Mouse (Mus musculus) gastrocnemius, adult 18-20 months (tissue): ENCODE data around the gene Vps37d. TPM values are rescaled to one million over a fixed set of nuclear protein-coding genes. Genes with fewer than 3 reads are reported as not detected.
A peak's percentile ranks its signal among the peaks of the same experiment; 100 is the strongest.

Experiments used
- DNase-seq: peaks from one replicate; pipeline ENCODE4 v3.0.0; 2021; ENCODE audit warnings: low spot score
- total RNA-seq, 2 experiments: library from RNA; stranded (reverse); gene quantifications; 2 replicates each; pipeline ENCODE4 v1.2.3; 2021

Vps37d gene
- total RNA-seq, 2 experiments from 2014 or later, result 0.25 to 0.52 TPM

GRCm38 (mm10) chr5:135029007-135029854, 48.8 kb downstream of the Vps37d start:
- DNase-seq, result no peak

- DNase-seq, result no peak
These were observed 52.2 kb downstream of the Vps37d start for GRCm38 (mm10) chr5:135025899-135026298.

- no peak for DNase-seq
These were observed 53.3 kb downstream of the Vps37d start for GRCm38 (mm10) chr5:135024665-135025224.

- DNase-seq, result peak; percentile 85
These were observed 54.5 kb downstream of the Vps37d start, which contains the start of gene Stx1a for GRCm38 (mm10) chr5:135023344-135024173. Stx1a (plus strand) TSS chr5:135023482.

Other genes with a start within 250 kb of the Vps37d start
- gene Tmem270, start 171.5 kb downstream of the Vps37d start, total RNA-seq, result not detected
- gene Cldn13, start 162.7 kb downstream of the Vps37d start, total RNA-seq, result not detected
- 1 to 10 TPM; 4.2 to 5.6 TPM for gene Mettl27, start 145.9 kb downstream of the Vps37d start, total RNA-seq
- gene Cldn4, start 131.3 kb downstream of the Vps37d start, total RNA-seq, result not detected
- under 1 TPM; 0.18 to 0.36 TPM for gene Cldn3, start 92.1 kb downstream of the Vps37d start, total RNA-seq
- 10 to 100 TPM; 45.1 to 49.8 TPM for gene Abhd11, start 69.1 kb downstream of the Vps37d start, total RNA-seq
- under 1 TPM; 0.18 to 0.40 TPM for gene Stx1a, start 54.8 kb downstream of the Vps37d start, total RNA-seq
- 10 to 100 TPM; 26.7 to 28.1 TPM for gene Dnajc30, start 14.1 kb downstream of the Vps37d start, total RNA-seq
- gene Bud23, start 13.3 kb downstream of the Vps37d start, total RNA-seq, result 10 to 100 TPM; 28.2 to 35.7 TPM
- 10 to 100 TPM; 54.5 to 64.1 TPM for gene Mlxipl, start 11.6 kb upstream of the Vps37d start, total RNA-seq
- gene Tbl2, start 71.4 kb upstream of the Vps37d start, total RNA-seq, result 1 to 10 TPM; 7.0 to 7.6 TPM
- 10 to 100 TPM; 26.3 to 31.3 TPM for gene Bcl7b, start 90.0 kb upstream of the Vps37d start, total RNA-seq
- gene Baz1b, start 109.0 kb upstream of the Vps37d start, total RNA-seq, result 10 to 100 TPM; 32.9 to 34.8 TPM
- 10 to 100 TPM; 29.0 to 51.7 TPM for gene Fzd9, start 173.0 kb upstream of the Vps37d start, total RNA-seq